Mouse (Mus musculus): ENCODE data around the gene Ptprn2.

DNA sequence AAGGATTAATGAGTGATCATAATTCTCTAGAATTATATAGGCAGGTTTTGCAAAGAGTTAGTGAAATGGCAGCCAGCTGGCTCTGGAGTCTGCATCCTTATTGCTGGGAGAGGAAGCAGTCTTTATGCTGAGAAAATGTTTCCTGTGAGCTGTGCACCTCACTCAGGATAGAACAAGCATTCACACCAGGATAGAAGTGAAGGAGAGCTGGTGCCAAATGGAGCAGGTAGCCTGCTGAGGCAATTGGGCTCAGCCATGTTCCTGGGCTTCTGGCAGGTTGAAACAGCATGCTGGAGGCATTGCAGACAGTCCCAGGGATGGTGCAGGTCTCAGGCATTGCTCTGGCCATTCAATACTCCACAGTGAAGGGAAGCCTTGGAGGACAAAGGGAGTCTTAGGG lies 47.8 kb downstream of the Ptprn2 start:
- TF ChIP-seq EP300 (IDR thresholded peaks at IDR 0.05; ENCODE audit: insufficient read depth, low read depth, low read length) (no peak), CTCF (IDR thresholded peaks at IDR 0.05; ENCODE audit: low read depth, low read length) (no peak)

Data from ES-Bruce4 (cell line).